Mouse (Mus musculus) c-Kit-positive CD71-positive TER-119-positive erythroid progenitor cells, embryonic 14.5 days (primary cell): ENCODE measurements around the gene Spin2e.
"Not testable (repeated sequence)": the region's sequence is repeated elsewhere in the genome, so short reads cannot be mapped to it uniquely, and the experiment has no call there.

Experiments
- DNase-seq: peaks from one replicate; pipeline ENCODE4 v3.0.0-alpha.2; 2013; ENCODE audit warnings: low spot score

Gene Spin2e

DNA sequence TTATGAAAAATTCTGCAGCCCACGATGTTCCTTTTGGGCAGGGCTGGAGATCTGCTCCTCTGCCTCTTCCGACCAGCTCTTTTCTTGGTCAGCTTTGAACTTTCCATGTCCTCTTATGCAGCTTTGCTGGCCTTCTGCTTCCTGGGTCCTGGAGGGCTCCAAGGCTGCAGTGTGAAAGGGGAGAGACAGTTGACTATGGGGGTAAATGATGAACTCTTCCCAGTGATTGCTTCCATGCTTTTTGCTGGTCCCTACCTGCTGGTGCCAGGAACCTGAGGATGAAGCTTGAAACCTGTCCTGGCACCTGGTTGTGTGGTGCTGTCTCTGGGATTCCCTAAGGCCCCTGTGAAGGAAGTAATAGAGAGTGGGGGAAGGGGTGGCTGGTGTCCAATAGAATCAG is at the start of gene Spin2e:
Gene Spin2e, minus strand, starts transcription at position 101 of the 400 bp plus-strand sequence.
- DNase-seq: not testable (repeated sequence)

DNA sequence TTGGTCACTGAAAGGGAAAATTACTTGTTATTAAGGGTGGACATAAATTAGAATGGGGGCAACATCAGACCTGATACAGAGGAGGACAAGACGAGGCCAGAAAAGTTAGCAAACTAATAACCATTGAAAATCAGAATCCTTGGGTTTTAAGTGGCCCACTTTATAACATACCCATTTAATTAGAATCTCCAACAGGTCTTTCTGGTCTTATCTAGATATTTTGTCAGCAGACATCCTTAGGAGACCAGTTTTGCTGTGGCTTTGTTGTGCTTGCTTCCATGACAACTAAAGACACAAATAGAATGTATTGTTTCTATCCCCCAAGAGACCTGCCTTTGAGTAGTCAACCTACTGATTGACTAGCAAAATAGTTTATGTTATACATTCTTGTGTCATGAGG is 44.5 kb downstream of the Spin2e start, which contains the start of gene Gm21883:
Gene Gm21883, minus strand, starts transcription at position 101 of the 400 bp plus-strand sequence.
- not testable (repeated sequence) for DNase-seq
